Mouse (Mus musculus): ENCODE data around the gene Sulf2.

The Sulf2 gene

GRCm38 (mm10) chr2:166088991-166089390, 66.5 kb downstream of the Sulf2 start:
- no peak for DNase-seq (ENCODE audit: inconsistent ontology term)

GRCm38 (mm10) chr2:166086457-166087233, 68.8 kb downstream of the Sulf2 start:
- peak; percentile 25 for DNase-seq (ENCODE audit: inconsistent ontology term)

GRCm38 (mm10) chr2:166085780-166086179, 69.7 kb downstream of the Sulf2 start:
- DNase-seq (ENCODE audit: inconsistent ontology term), result no peak

GRCm38 (mm10) chr2:166084964-166085363, 70.5 kb downstream of the Sulf2 start:
- peak; percentile 47 for DNase-seq (ENCODE audit: inconsistent ontology term)

GRCm38 (mm10) chr2:166084111-166084510, 71.4 kb downstream of the Sulf2 start:
- DNase-seq (ENCODE audit: inconsistent ontology term), result no peak

- DNase-seq (ENCODE audit: inconsistent ontology term), result no peak
These were observed 71.9 kb downstream of the Sulf2 start for GRCm38 (mm10) chr2:166083542-166084031.

GRCm38 (mm10) chr2:166082661-166083060, 72.8 kb downstream of the Sulf2 start:
- DNase-seq (ENCODE audit: inconsistent ontology term), result no peak

GRCm38 (mm10) chr2:166082193-166082592, 73.3 kb downstream of the Sulf2 start:
- peak; percentile 22 for DNase-seq (ENCODE audit: inconsistent ontology term)

GRCm38 (mm10) chr2:166080967-166081750, 74.3 kb downstream of the Sulf2 start:
- peak; percentile 31 for DNase-seq (ENCODE audit: inconsistent ontology term)

- DNase-seq (ENCODE audit: inconsistent ontology term), result peak; percentile 88
These were observed 75.2 kb downstream of the Sulf2 start for GRCm38 (mm10) chr2:166079961-166080885.

GRCm38 (mm10) chr2:166079231-166079630, 76.2 kb downstream of the Sulf2 start:
- no peak for DNase-seq (ENCODE audit: inconsistent ontology term)

GRCm38 (mm10) chr2:166077371-166077770, 78.1 kb downstream of the Sulf2 start:
- no peak for DNase-seq (ENCODE audit: inconsistent ontology term)

- DNase-seq (ENCODE audit: inconsistent ontology term), result no peak
These were observed 81.1 kb downstream of the Sulf2 start for GRCm38 (mm10) chr2:166074322-166074721.

- DNase-seq (ENCODE audit: inconsistent ontology term), result no peak
These were observed 82.4 kb downstream of the Sulf2 start for GRCm38 (mm10) chr2:166073082-166073481.

- no peak for DNase-seq (ENCODE audit: inconsistent ontology term)
These were observed 83.6 kb downstream of the Sulf2 start for GRCm38 (mm10) chr2:166071889-166072288.

- DNase-seq (ENCODE audit: inconsistent ontology term), result no peak
These were observed 84.0 kb downstream of the Sulf2 start for GRCm38 (mm10) chr2:166071481-166071880.

GRCm38 (mm10) chr2:166069738-166070137, 85.7 kb downstream of the Sulf2 start:
- no peak for DNase-seq (ENCODE audit: inconsistent ontology term)

- DNase-seq (ENCODE audit: inconsistent ontology term), result no peak
These were observed 86.3 kb downstream of the Sulf2 start for GRCm38 (mm10) chr2:166069164-166069563.

GRCm38 (mm10) chr2:166068261-166068660, 87.2 kb downstream of the Sulf2 start:
- no peak for DNase-seq (ENCODE audit: inconsistent ontology term)

- no peak for DNase-seq (ENCODE audit: inconsistent ontology term)
These were observed 89.0 kb downstream of the Sulf2 start for GRCm38 (mm10) chr2:166066434-166066833.

GRCm38 (mm10) chr2:166062431-166062830, 93.0 kb downstream of the Sulf2 start:
- DNase-seq (ENCODE audit: inconsistent ontology term), result no peak

- DNase-seq (ENCODE audit: inconsistent ontology term), result no peak
These were observed 93.5 kb downstream of the Sulf2 start for GRCm38 (mm10) chr2:166062008-166062407.

Measured in Muller cell, postnatal 12 days (primary cell).